Mouse (Mus musculus): ENCODE results near the gene Rgs6. TPM values are rescaled to one million over a fixed set of nuclear protein-coding genes. Genes with fewer than 3 reads are reported as not detected.

Gene Rgs6
- polyA plus RNA-seq, 1 experiment from 2014 or later, result 1.2 TPM

DNA sequence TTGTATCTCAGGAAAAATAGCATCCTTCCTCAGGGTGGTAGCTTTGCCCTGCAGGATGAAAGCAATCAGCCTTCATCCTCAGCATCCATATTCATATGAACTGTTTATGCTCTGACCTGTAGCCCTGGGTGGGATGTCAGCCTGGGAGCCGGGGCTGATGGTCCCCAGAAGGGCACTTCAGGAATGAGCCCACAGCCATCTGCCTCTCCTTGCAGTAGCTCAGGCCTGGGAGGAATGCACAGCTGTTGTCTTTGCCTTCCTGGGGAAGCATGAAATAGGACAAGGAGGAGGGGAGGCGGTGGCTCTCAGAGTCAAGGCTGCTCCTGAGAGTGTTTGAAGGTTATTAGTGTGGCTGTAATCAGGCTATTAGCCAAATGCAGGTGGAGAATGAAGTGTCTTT is 590.7 kb downstream of the Rgs6 start:
- H3K4me1 ChIP-seq (replicated peaks; ENCODE audit: control insufficient read depth, insufficient read depth, low read length), result no peaks in the 10 kb centered on the region
- 60% methylated on average over 2 of the region's 2 CpGs for WGBS
- no peak overlapping the region for H3K4me3 ChIP-seq (ENCODE audit: low read depth, low read length)
- no peaks in the 10 kb centered on the region for H3K9me3 ChIP-seq (ENCODE audit: control insufficient read depth)
- H3K4me2 ChIP-seq (replicated peaks; ENCODE audit: low read depth), result no peak overlapping the region
- no peak overlapping the region for H3K27ac ChIP-seq (ENCODE audit: low read depth, low read length)
- H3K36me3 ChIP-seq (ENCODE audit: control insufficient read depth, insufficient read depth), result no peaks in the 10 kb centered on the region
- ATAC-seq, result no peak
- no peak overlapping the region for H3K9ac ChIP-seq (ENCODE audit: low read depth, low read length)
- H3K27me3 ChIP-seq (replicated peaks; ENCODE audit: control insufficient read depth, insufficient read depth, low read length), result no peaks in the 10 kb centered on the region
- no peak for TF ChIP-seq CTCF (IDR thresholded peaks at IDR 0.05; ENCODE audit: low read depth)

DNA sequence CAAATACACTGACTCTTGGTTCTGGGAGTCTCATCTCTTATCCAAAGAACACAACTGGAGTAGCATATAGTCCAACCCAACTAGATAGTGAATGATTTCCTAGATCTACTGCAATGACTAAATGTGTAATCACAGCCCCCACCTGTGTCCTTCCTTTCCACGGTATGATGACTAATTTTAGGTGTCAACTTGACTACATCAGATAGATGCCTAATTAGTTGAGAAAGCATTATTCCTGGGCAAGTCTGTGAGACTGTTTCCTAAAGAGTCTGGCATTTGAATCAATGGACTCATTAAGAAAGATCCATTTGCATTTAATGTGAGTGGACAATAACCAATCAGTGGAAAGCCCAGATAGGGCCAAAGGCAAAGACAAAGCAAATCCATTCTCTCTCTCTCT is 591.8 kb downstream of the Rgs6 start:
- no peak for ATAC-seq
- no peak for TF ChIP-seq CTCF (IDR thresholded peaks at IDR 0.05; ENCODE audit: low read depth)
- Histone ChIP-seq H3K9me3 (ENCODE audit: control insufficient read depth) (no peaks in the 10 kb centered on the region), H3K4me1 (replicated peaks; ENCODE audit: control insufficient read depth, insufficient read depth, low read length) (no peaks in the 10 kb centered on the region), H3K36me3 (ENCODE audit: control insufficient read depth, insufficient read depth) (no peaks in the 10 kb centered on the region), H3K27me3 (replicated peaks; ENCODE audit: control insufficient read depth, insufficient read depth, low read length) (no peaks in the 10 kb centered on the region), H3K4me2 (replicated peaks; ENCODE audit: low read depth) (no peak overlapping the region), H3K4me3 (ENCODE audit: low read depth, low read length) (no peak overlapping the region), H3K27ac (ENCODE audit: low read depth, low read length) (no peak overlapping the region), H3K9ac (ENCODE audit: low read depth, low read length) (no peak overlapping the region)
- 79% methylated on average over 1 of the region's 1 CpGs for WGBS

DNA sequence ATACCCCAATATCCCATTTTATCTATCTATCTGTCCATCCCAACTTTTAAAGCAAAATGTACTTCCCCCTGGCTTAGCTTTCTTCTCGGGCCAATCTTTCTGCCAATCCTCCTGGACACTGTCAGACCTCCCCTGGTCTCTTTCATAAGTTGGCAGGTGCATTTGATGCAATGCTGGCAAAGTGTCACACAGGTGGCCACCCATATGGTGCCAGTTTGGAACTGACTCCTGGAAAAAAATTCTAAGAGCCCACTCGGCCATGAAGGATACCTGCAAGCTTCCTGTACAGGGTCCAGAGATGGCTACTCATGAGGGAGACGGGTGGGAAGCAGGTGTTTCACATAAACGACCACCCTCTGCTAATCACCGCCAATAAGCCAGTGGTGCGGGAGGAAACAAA is 592.5 kb downstream of the Rgs6 start:
- H3K27ac ChIP-seq (ENCODE audit: low read depth, low read length), result no peak overlapping the region
- H3K4me2 ChIP-seq (replicated peaks; ENCODE audit: low read depth), result no peak overlapping the region
- no peaks in the 10 kb centered on the region for H3K9me3 ChIP-seq (ENCODE audit: control insufficient read depth)
- no peak for ATAC-seq
- 73% methylated on average over 6 of the region's 6 CpGs for WGBS
- no peak overlapping the region for H3K9ac ChIP-seq (ENCODE audit: low read depth, low read length)
- TF ChIP-seq CTCF (IDR thresholded peaks at IDR 0.05; ENCODE audit: low read depth), result no peak
- H3K4me3 ChIP-seq (ENCODE audit: low read depth, low read length), result no peak overlapping the region
- no peaks in the 10 kb centered on the region for H3K4me1 ChIP-seq (replicated peaks; ENCODE audit: control insufficient read depth, insufficient read depth, low read length)
- no peaks in the 10 kb centered on the region for H3K27me3 ChIP-seq (replicated peaks; ENCODE audit: control insufficient read depth, insufficient read depth, low read length)
- H3K36me3 ChIP-seq (ENCODE audit: control insufficient read depth, insufficient read depth), result no peaks in the 10 kb centered on the region

DNA sequence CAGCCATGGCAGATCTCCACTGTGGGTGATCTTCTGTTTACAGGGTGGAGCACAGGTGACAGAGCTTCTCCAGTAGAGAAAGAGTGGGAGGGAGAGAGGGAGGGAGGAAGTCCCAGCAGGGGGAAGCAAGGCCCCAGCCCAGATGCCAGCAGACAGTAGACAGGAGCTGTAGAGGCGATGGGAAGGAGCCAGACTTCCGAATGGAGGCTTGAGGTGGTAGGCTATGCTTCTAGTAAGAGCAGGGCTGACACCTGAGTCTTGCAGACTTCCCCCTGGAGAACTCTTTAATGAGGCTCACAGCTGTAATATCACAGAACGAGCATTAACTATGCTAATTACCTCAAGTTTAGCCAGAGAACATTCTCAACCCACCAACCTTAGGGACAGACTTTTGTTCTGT is 613.6 kb downstream of the Rgs6 start:
- Histone ChIP-seq H3K4me2 (replicated peaks; ENCODE audit: low read depth) (no peak overlapping the region), H3K4me1 (replicated peaks; ENCODE audit: control insufficient read depth, insufficient read depth, low read length) (no peaks in the 10 kb centered on the region)
- TF ChIP-seq CTCF (IDR thresholded peaks at IDR 0.05; ENCODE audit: low read depth), result no peak

DNA sequence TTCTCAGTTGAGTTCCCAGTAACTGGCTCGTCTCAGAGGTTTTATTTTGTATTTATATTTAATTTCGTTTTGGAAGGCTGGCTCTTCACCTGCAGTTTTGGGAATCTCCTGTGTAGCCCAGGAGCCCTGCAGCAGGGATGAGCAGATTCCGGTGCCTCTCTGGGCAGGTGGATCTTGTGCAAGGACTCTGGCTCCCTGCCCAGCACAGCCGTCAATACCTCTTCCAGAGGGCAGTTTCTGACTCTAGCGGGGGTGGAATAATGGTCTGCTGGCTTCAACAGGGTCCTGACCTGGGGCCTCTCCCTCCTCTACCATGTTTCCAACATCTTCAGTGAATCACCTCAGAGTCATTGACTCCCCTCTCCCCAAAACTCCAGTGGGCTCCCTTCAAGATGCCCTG is 616.3 kb downstream of the Rgs6 start:
- WGBS, result 65% methylated on average over 5 of the region's 5 CpGs
- Histone ChIP-seq H3K9me3 (ENCODE audit: control insufficient read depth) (no peaks in the 10 kb centered on the region), H3K27ac (ENCODE audit: low read depth, low read length) (no peak overlapping the region), H3K4me1 (replicated peaks; ENCODE audit: control insufficient read depth, insufficient read depth, low read length) (no peaks in the 10 kb centered on the region), H3K4me3 (ENCODE audit: low read depth, low read length) (no peak overlapping the region), H3K4me2 (replicated peaks; ENCODE audit: low read depth) (no peak overlapping the region), H3K27me3 (replicated peaks; ENCODE audit: control insufficient read depth, insufficient read depth, low read length) (no peaks in the 10 kb centered on the region), H3K36me3 (ENCODE audit: control insufficient read depth, insufficient read depth) (no peaks in the 10 kb centered on the region), H3K9ac (ENCODE audit: low read depth, low read length) (no peak overlapping the region)
- no peak for ATAC-seq
- no peak for TF ChIP-seq CTCF (IDR thresholded peaks at IDR 0.05; ENCODE audit: low read depth)

More for the DNA sequence above, 613.6 kb downstream of the Rgs6 start:
- WGBS, result 27% methylated on average over 3 of the region's 3 CpGs
- Histone ChIP-seq H3K36me3 (ENCODE audit: control insufficient read depth, insufficient read depth) (no peaks in the 10 kb centered on the region), H3K27me3 (replicated peaks; ENCODE audit: control insufficient read depth, insufficient read depth, low read length) (no peaks in the 10 kb centered on the region), H3K27ac (ENCODE audit: low read depth, low read length) (no peak overlapping the region), H3K4me3 (ENCODE audit: low read depth, low read length) (no peak overlapping the region), H3K9ac (ENCODE audit: low read depth, low read length) (no peak overlapping the region), H3K9me3 (ENCODE audit: control insufficient read depth) (no peaks in the 10 kb centered on the region)
- ATAC-seq, result no peak

DNA sequence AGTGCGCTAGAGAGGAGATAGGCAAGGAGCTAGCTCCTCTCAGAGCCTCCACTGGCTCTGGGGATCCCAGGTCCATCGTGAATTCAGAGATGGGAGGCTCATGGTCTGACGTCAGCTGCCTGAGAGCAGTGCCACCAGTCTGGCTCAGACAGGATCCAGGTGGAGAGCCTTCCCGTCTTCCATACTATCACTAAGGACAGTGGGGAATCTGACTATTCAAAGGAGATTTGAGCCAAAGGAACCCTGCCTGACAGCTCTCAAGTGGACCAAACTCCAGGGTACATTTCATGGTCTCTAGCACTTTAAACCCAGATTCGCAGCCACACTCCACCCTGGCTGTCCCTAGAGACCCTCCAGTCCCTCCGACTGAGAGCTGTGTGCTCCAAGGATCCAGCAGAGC is 618.8 kb downstream of the Rgs6 start:
- no peaks in the 10 kb centered on the region for H3K27me3 ChIP-seq (replicated peaks; ENCODE audit: control insufficient read depth, insufficient read depth, low read length)
- no peak overlapping the region for H3K9ac ChIP-seq (ENCODE audit: low read depth, low read length)
- no peaks in the 10 kb centered on the region for H3K9me3 ChIP-seq (ENCODE audit: control insufficient read depth)
- H3K27ac ChIP-seq (ENCODE audit: low read depth, low read length), result no peak overlapping the region
- WGBS, result 70% methylated on average over 6 of the region's 6 CpGs
- no peaks in the 10 kb centered on the region for H3K36me3 ChIP-seq (ENCODE audit: control insufficient read depth, insufficient read depth)
- no peak for TF ChIP-seq CTCF (IDR thresholded peaks at IDR 0.05; ENCODE audit: low read depth)
- no peaks in the 10 kb centered on the region for H3K4me1 ChIP-seq (replicated peaks; ENCODE audit: control insufficient read depth, insufficient read depth, low read length)
- H3K4me3 ChIP-seq (ENCODE audit: low read depth, low read length), result no peak overlapping the region
- ATAC-seq, result no peak
- no peak overlapping the region for H3K4me2 ChIP-seq (replicated peaks; ENCODE audit: low read depth)

DNA sequence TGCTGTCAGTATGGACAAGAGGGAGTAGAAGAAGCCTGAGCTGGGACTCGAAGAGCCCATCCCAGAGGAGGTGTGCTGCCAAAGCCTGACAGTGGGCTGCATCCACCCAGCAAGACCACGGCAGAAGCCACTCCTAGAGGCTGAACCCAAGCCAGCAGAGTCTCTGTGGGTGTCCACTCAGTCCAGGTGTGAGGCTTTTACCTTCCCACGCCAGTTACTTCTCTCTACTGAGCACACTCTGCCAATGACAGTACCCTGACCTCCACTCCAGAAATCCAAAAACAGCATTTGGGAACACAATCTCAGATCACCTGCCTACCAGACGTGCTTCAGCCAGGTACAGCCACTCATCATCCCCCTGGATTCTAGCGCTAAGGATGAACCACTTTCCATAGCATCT is 619.4 kb downstream of the Rgs6 start:
- no peaks in the 10 kb centered on the region for H3K36me3 ChIP-seq (ENCODE audit: control insufficient read depth, insufficient read depth)
- ATAC-seq, result no peak
- TF ChIP-seq CTCF (IDR thresholded peaks at IDR 0.05; ENCODE audit: low read depth), result no peak
- no peak overlapping the region for H3K9ac ChIP-seq (ENCODE audit: low read depth, low read length)
- no peaks in the 10 kb centered on the region for H3K27me3 ChIP-seq (replicated peaks; ENCODE audit: control insufficient read depth, insufficient read depth, low read length)
- H3K9me3 ChIP-seq (ENCODE audit: control insufficient read depth), result no peaks in the 10 kb centered on the region
- no peak overlapping the region for H3K4me2 ChIP-seq (replicated peaks; ENCODE audit: low read depth)
- WGBS, result 72% methylated on average over 5 of the region's 5 CpGs
- no peaks in the 10 kb centered on the region for H3K4me1 ChIP-seq (replicated peaks; ENCODE audit: control insufficient read depth, insufficient read depth, low read length)
- no peak overlapping the region for H3K27ac ChIP-seq (ENCODE audit: low read depth, low read length)
- no peak overlapping the region for H3K4me3 ChIP-seq (ENCODE audit: low read depth, low read length)
